Mouse (Mus musculus) MEL (cell line): ENCODE data around the gene Chst15. TPM values are rescaled to one million over a fixed set of nuclear protein-coding genes. Genes with fewer than 3 reads are reported as not detected.

ENCODE experiments used
- DNase-seq: peaks from one replicate; pipeline ENCODE4 v3.0.0; 2011; ENCODE audit warnings: low read depth, low spot score
- H3K27ac ChIP-seq: 2 replicates; pipeline ENCODE4 v1.5.1; 2012; ENCODE audit warnings: low read depth, mild to moderate bottlenecking, control low read depth, low read length, moderate library complexity; ENCODE audit not compliant: control insufficient read depth
- H3K27me3 ChIP-seq, 2 experiments: fragments of 150-350 bp in 1 of 2; sonication (generic) in 1 of 2; 2 replicates each; pipeline ENCODE4 v1.6.1; 2012; ENCODE audit warnings: low read length in 2 of 2, mild to moderate bottlenecking in 2 of 2, improper control_type of control experiment in 1 of 2, moderate library complexity in 1 of 2; ENCODE audit not compliant: insufficient read depth in 2 of 2, control insufficient read depth in 1 of 2
- H3K36me3 ChIP-seq, 2 experiments: 2 replicates each; pipeline ENCODE4 v1.6.1; 2012 to 2014; ENCODE audit warnings: low read length in 2 of 2, improper control_type of control experiment in 1 of 2, inconsistent platforms in 1 of 2, mild to moderate bottlenecking in 1 of 2; ENCODE audit not compliant: insufficient read depth in 2 of 2, control insufficient read depth in 1 of 2
- H3K4me1 ChIP-seq, 2 experiments: fragments of 150-350 bp in 1 of 2; sonication (generic) in 1 of 2; 2 replicates each; pipeline ENCODE4 v1.6.1; 2012; ENCODE audit warnings: low read length in 2 of 2, improper control_type of control experiment in 1 of 2, mild to moderate bottlenecking in 1 of 2; ENCODE audit not compliant: insufficient read depth in 2 of 2, control insufficient read depth in 1 of 2
- H3K4me3 ChIP-seq, 2 experiments: fragments of 150-350 bp in 1 of 2; sonication (generic) in 1 of 2; 2 replicates each; pipeline ENCODE4 v1.5.1; 2012; ENCODE audit warnings: low read depth in 2 of 2, low read length in 2 of 2, mild to moderate bottlenecking in 2 of 2, moderate library complexity in 2 of 2, control low read depth in 1 of 2, improper control_type of control experiment in 1 of 2; ENCODE audit not compliant: control insufficient read depth in 1 of 2, insufficient read depth in 1 of 2
- H3K79me2 ChIP-seq: 2 replicates; pipeline ENCODE4 v1.6.1; 2012; ENCODE audit warnings: mild to moderate bottlenecking, low read length, moderate library complexity; ENCODE audit not compliant: control insufficient read depth, poor library complexity, insufficient read depth
- H3K9ac ChIP-seq: 2 replicates; pipeline ENCODE4 v1.6.1; 2012; ENCODE audit warnings: low read depth, mild to moderate bottlenecking, control low read depth, low read length, moderate library complexity; ENCODE audit not compliant: control insufficient read depth, poor library complexity, severe bottlenecking
- H3K9me3 ChIP-seq: fragments of 150-350 bp; sonication (generic); replicated peaks from 2 replicates; pipeline ENCODE4 v1.6.1; 2012; ENCODE audit warnings: mild to moderate bottlenecking, low read length, improper control_type of control experiment, moderate library complexity; ENCODE audit not compliant: insufficient read depth
- CHD1 ChIP-seq: IDR thresholded peaks from 2 replicates; pipeline ENCODE4 v1.6.1; 2012; ENCODE audit warnings: low read depth, mild to moderate bottlenecking, inconsistent platforms, low read length, improper control_type of control experiment
- CHD2 ChIP-seq: IDR thresholded peaks from 2 replicates; pipeline ENCODE4 v1.6.1; 2011; ENCODE audit warnings: low read length, improper control_type of control experiment
- ELF1 ChIP-seq: IDR thresholded peaks from 2 replicates; pipeline ENCODE4 v1.6.1; 2014; ENCODE audit warnings: low read depth, mild to moderate bottlenecking, inconsistent platforms, low read length, improper control_type of control experiment, moderate library complexity
- EP300 ChIP-seq, 2 experiments: IDR thresholded peaks; 2 replicates each; pipeline ENCODE4 v1.6.1; 2011; ENCODE audit warnings: improper control_type of control experiment in 2 of 2, low read length in 2 of 2, low read depth in 1 of 2, mild to moderate bottlenecking in 1 of 2
- ETS1 ChIP-seq: IDR thresholded peaks from 2 replicates; pipeline ENCODE4 v1.6.1; 2012; ENCODE audit warnings: low read depth, mild to moderate bottlenecking, inconsistent platforms, low read length, improper control_type of control experiment, moderate library complexity
- GABPA ChIP-seq: IDR thresholded peaks from 2 replicates; pipeline ENCODE4 v1.6.1; 2012; ENCODE audit warnings: low read depth, mild to moderate bottlenecking, inconsistent platforms, low read length, improper control_type of control experiment, moderate library complexity
- GATA1 ChIP-seq: IDR thresholded peaks from 2 replicates; pipeline ENCODE4 v1.6.1; 2011; ENCODE audit warnings: low read depth, low read length, improper control_type of control experiment
- HCFC1 ChIP-seq: IDR thresholded peaks from 2 replicates; pipeline ENCODE4 v1.6.1; 2012; ENCODE audit warnings: low read depth, mild to moderate bottlenecking, inconsistent platforms, low read length, improper control_type of control experiment, moderate library complexity
- JUND ChIP-seq: IDR thresholded peaks from 2 replicates; pipeline ENCODE4 v1.6.1; 2011; ENCODE audit warnings: low read depth, mild to moderate bottlenecking, improper control_type of control experiment, low read length
- MAFK ChIP-seq: IDR thresholded peaks from 2 replicates; pipeline ENCODE4 v1.6.1; 2011; ENCODE audit warnings: low read depth, mild to moderate bottlenecking, low read length, improper control_type of control experiment, borderline replicate concordance
- MAX ChIP-seq: IDR thresholded peaks from 2 replicates; pipeline ENCODE4 v1.6.1; 2011; ENCODE audit warnings: low read length, improper control_type of control experiment
- MAZ ChIP-seq: IDR thresholded peaks from 2 replicates; pipeline ENCODE4 v1.6.1; 2012; ENCODE audit warnings: low read depth, mild to moderate bottlenecking, inconsistent platforms, low read length, improper control_type of control experiment
- MEF2A ChIP-seq: IDR thresholded peaks from 2 replicates; pipeline ENCODE4 v1.6.1; 2014; ENCODE audit warnings: low read depth, mild to moderate bottlenecking, inconsistent platforms, low read length, improper control_type of control experiment; ENCODE audit not compliant: poor library complexity, insufficient replicate concordance, severe bottlenecking; ENCODE audit errors: extremely low read depth
- MXI1 ChIP-seq: IDR thresholded peaks from 2 replicates; pipeline ENCODE4 v1.6.1; 2011; ENCODE audit warnings: mild to moderate bottlenecking, low read depth, low read length, improper control_type of control experiment
- MYB ChIP-seq: IDR thresholded peaks from 2 replicates; pipeline ENCODE4 v1.6.1; 2011; ENCODE audit warnings: mild to moderate bottlenecking, low read depth, low read length, improper control_type of control experiment
- MYC ChIP-seq: IDR thresholded peaks from 2 replicates; pipeline ENCODE4 v1.6.1; 2011; ENCODE audit warnings: low read depth, mild to moderate bottlenecking, low read length, improper control_type of control experiment, moderate library complexity
- NELFE ChIP-seq: IDR thresholded peaks from 2 replicates; pipeline ENCODE4 v1.6.1; 2011; ENCODE audit warnings: low read depth, low read length, improper control_type of control experiment
- POLR2A ChIP-seq, 2 experiments: IDR thresholded peaks; 2 replicates each; pipeline ENCODE4 v1.6.1; 2011 to 2012; ENCODE audit warnings: low read length in 2 of 2, mild to moderate bottlenecking in 2 of 2, control low read depth in 1 of 2, improper control_type of control experiment in 1 of 2, low read depth in 1 of 2, moderate library complexity in 1 of 2; ENCODE audit not compliant: control insufficient read depth in 1 of 2, insufficient read depth in 1 of 2, poor library complexity in 1 of 2
- POLR2AphosphoS2 ChIP-seq: IDR thresholded peaks from 2 replicates; pipeline ENCODE4 v1.6.1; 2011; ENCODE audit warnings: low read length, improper control_type of control experiment
- POLR2AphosphoS5 ChIP-seq: IDR thresholded peaks from 2 replicates; pipeline ENCODE4 v1.6.1; 2012; ENCODE audit warnings: low read depth, borderline replicate concordance, mild to moderate bottlenecking, inconsistent platforms, low read length, moderate library complexity, mixed read lengths
- RAD21 ChIP-seq: IDR thresholded peaks from 2 replicates; pipeline ENCODE4 v1.6.1; 2011; ENCODE audit warnings: mild to moderate bottlenecking, low read depth, low read length, improper control_type of control experiment
- RCOR1 ChIP-seq: IDR thresholded peaks from 2 replicates; pipeline ENCODE4 v1.6.1; 2012; ENCODE audit warnings: low read depth, mild to moderate bottlenecking, inconsistent platforms, low read length, improper control_type of control experiment
- SIN3A ChIP-seq: IDR thresholded peaks from 2 replicates; pipeline ENCODE4 v1.6.1; 2012; ENCODE audit warnings: low read length, improper control_type of control experiment, inconsistent platforms
- SMC3 ChIP-seq: IDR thresholded peaks from 2 replicates; pipeline ENCODE4 v1.6.1; 2011; ENCODE audit warnings: low read depth, low read length, improper control_type of control experiment
- TAL1 ChIP-seq: IDR thresholded peaks from 2 replicates; pipeline ENCODE4 v1.6.1; 2012; ENCODE audit warnings: mild to moderate bottlenecking, inconsistent platforms, low read length, moderate library complexity, mixed read lengths
- TBP ChIP-seq: IDR thresholded peaks from 2 replicates; pipeline ENCODE4 v1.8.0; 2011; ENCODE audit warnings: low read depth, low read length, improper control_type of control experiment
- TCF12 ChIP-seq: IDR thresholded peaks from 2 replicates; pipeline ENCODE4 v1.6.1; 2014; ENCODE audit warnings: low read depth, mild to moderate bottlenecking, inconsistent platforms, low read length, improper control_type of control experiment, moderate library complexity
- UBTF ChIP-seq: IDR thresholded peaks from 2 replicates; pipeline ENCODE4 v1.6.1; 2012; ENCODE audit warnings: low read depth, mild to moderate bottlenecking, inconsistent platforms, low read length, improper control_type of control experiment, moderate library complexity, borderline replicate concordance; ENCODE audit not compliant: insufficient read depth
- USF1 ChIP-seq: IDR thresholded peaks from 2 replicates; pipeline ENCODE4 v1.6.1; 2014; ENCODE audit warnings: low read depth, mild to moderate bottlenecking, inconsistent platforms, low read length, improper control_type of control experiment, moderate library complexity
- USF2 ChIP-seq, 2 experiments: IDR thresholded peaks; 2 replicates each; pipeline ENCODE4 v1.6.1; 2011 to 2012; ENCODE audit warnings: improper control_type of control experiment in 2 of 2, low read length in 2 of 2, borderline replicate concordance in 1 of 2, inconsistent platforms in 1 of 2, low read depth in 1 of 2, mild to moderate bottlenecking in 1 of 2; ENCODE audit not compliant: insufficient read depth in 1 of 2
- ZC3H11A ChIP-seq: IDR thresholded peaks from 2 replicates; pipeline ENCODE4 v1.6.1; 2012; ENCODE audit warnings: low read depth, mild to moderate bottlenecking, inconsistent platforms, low read length, improper control_type of control experiment
- ZKSCAN1 ChIP-seq: IDR thresholded peaks from 2 replicates; pipeline ENCODE4 v1.6.1; 2012; ENCODE audit warnings: low read depth, mild to moderate bottlenecking, inconsistent platforms, low read length, improper control_type of control experiment, moderate library complexity
- ZMIZ1 ChIP-seq: IDR thresholded peaks from 2 replicates; pipeline ENCODE4 v1.6.1; 2012; ENCODE audit warnings: low read depth, mild to moderate bottlenecking, inconsistent platforms, low read length, improper control_type of control experiment, moderate library complexity
- ZNF384 ChIP-seq: IDR thresholded peaks from 2 replicates; pipeline ENCODE4 v1.6.1; 2012; ENCODE audit warnings: low read depth, mild to moderate bottlenecking, inconsistent platforms, low read length, improper control_type of control experiment
- polyA plus RNA-seq, 2 experiments: library from polyadenylated mRNA; stranded (reverse) in 1 of 2; unstranded in 1 of 2; fragments of >175 nt in 1 of 2; fragments of >200 nt in 1 of 2; gene quantifications; 2 replicates each; pipeline versions ENCODE4 v1.2.1 to v1.2.4; 2012; ENCODE audit warnings: low replicate concordance in 2 of 2, low read depth in 1 of 2; ENCODE audit not compliant: insufficient read length in 2 of 2, insufficient read depth in 1 of 2, missing spikeins in 1 of 2
- total RNA-seq: library from RNA; depleted of rRNA; stranded (reverse); fragments of 300-350 nt; gene quantifications from 2 replicates; pipeline ENCODE4 v1.2.3, GENCODE M21; 2012

Chst15 gene
- total and polyA plus RNA-seq, 3 experiments, result 14.9 to 18.1 TPM; not detected in 1

GRCm38 (mm10) chr7:132356881-132357840 lies 40.1 kb upstream of the Chst15 start:
- peaks cover 0 to 18% of the 10 kb centered on the region in 2 experiments; a peak in 3 of 4 replicates for H3K36me3 ChIP-seq
- H3K4me1 ChIP-seq, result peaks cover 0 to 35% of the 10 kb centered on the region in 2 experiments; a peak in 2 of 4 replicates
- no peaks in the 10 kb centered on the region for H3K27me3 ChIP-seq
- H3K27ac ChIP-seq, result no peak overlapping the region
- H3K79me2 ChIP-seq, result no peaks in the 10 kb centered on the region
- peak; percentile 60 for DNase-seq
- no peak overlapping the region for H3K4me3 ChIP-seq
- no peaks in the 10 kb centered on the region for H3K9me3 ChIP-seq
- H3K9ac ChIP-seq, result no peak overlapping the region
- peak; percentile 64 for TF ChIP-seq ZMIZ1
- no peak for TF ChIP-seq RCOR1
- TF ChIP-seq JUND, result no peak
- TF ChIP-seq HCFC1, result peak; percentile 4; the same call in 1 of the 2 replicates
- TF ChIP-seq USF1, result no peak
- no peak for TF ChIP-seq NELFE
- peak; percentile 6; the same call in 1 of the 2 replicates for TF ChIP-seq SMC3
- TF ChIP-seq MYC, result no peak
- TF ChIP-seq USF2 (IDR thresholded peaks at IDR 0.05; ENCODE audit: borderline replicate concordance in 1 of 2, insufficient read depth in 1 of 2, low read depth in 1 of 2, low read length in 2 of 2), result no peak
- 0 out of 2 replicates have a peak, but pooled peaks have one; percentile 22 for TF ChIP-seq MAX
- peak; percentile 12; the same call in 1 of the 2 replicates for TF ChIP-seq ZKSCAN1
- no peak for TF ChIP-seq EP300 (IDR thresholded peaks at IDR 0.05; ENCODE audit: low read depth in 1 of 2, low read length in 2 of 2)
- peak; percentile 11; the same call in 1 of the 2 replicates for TF ChIP-seq MYB
- no peak for TF ChIP-seq GABPA
- TF ChIP-seq POLR2AphosphoS2, result peak; percentile 92
- TF ChIP-seq CHD1, result 0 out of 2 replicates have a peak, but pooled peaks have one; percentile 46
- TF ChIP-seq TBP, result no peak
- TF ChIP-seq TCF12, result no peak
- TF ChIP-seq POLR2A (IDR thresholded peaks at IDR 0.05; ENCODE audit: control insufficient read depth in 1 of 2, insufficient read depth in 1 of 2, low read depth in 1 of 2, low read length in 2 of 2, poor library complexity in 1 of 2), result peak in 1 of 2 experiments; percentile 39; a peak in 2 of 4 replicates
- peak; percentile 45 for TF ChIP-seq CHD2
- TF ChIP-seq ELF1, result no peak
- TF ChIP-seq ETS1, result no peak
- no peak for TF ChIP-seq UBTF
- TF ChIP-seq POLR2AphosphoS5, result no peak; the same call in 1 of the 2 replicates
- TF ChIP-seq TAL1, result no peak
- no peak for TF ChIP-seq ZNF384
- TF ChIP-seq ZC3H11A, result no peak
- TF ChIP-seq MEF2A, result no peak
- 0 out of 2 replicates have a peak, but pooled peaks have one; percentile 41 for TF ChIP-seq MAZ
- TF ChIP-seq SIN3A, result peak; percentile 44; the same call in 1 of the 2 replicates
- no peak for TF ChIP-seq GATA1
- no peak for TF ChIP-seq RAD21
- no peak; the same call in 1 of the 2 replicates for TF ChIP-seq MAFK
- TF ChIP-seq MXI1, result no peak
